Mouse (Mus musculus) small intestine, adult 2 months (tissue): ENCODE results near the gene Nfib. TPM values are rescaled to one million over a fixed set of nuclear protein-coding genes. Genes with fewer than 3 reads are reported as not detected.

Source experiments
- H3K27ac ChIP-seq: fragments of 200-500 bp; 2 replicates; pipeline ENCODE4 v1.5.1; 2012; ENCODE audit warnings: low read depth, low read length, control low read depth, inconsistent platforms; ENCODE audit not compliant: insufficient read depth
- H3K27me3 ChIP-seq: fragments of 200-500 bp; 2 replicates; pipeline ENCODE4 v1.6.1; 2012; ENCODE audit warnings: mild to moderate bottlenecking, moderate library complexity, low read length, inconsistent platforms; ENCODE audit not compliant: control insufficient read depth, insufficient read depth
- H3K36me3 ChIP-seq: fragments of 200-500 bp; 2 replicates; pipeline ENCODE4 v1.6.1; 2012; ENCODE audit warnings: mild to moderate bottlenecking, low read length, control low read depth, inconsistent platforms; ENCODE audit not compliant: control insufficient read depth, insufficient read depth
- H3K4me1 ChIP-seq: fragments of 200-500 bp; 2 replicates; pipeline ENCODE4 v1.6.1; 2012; ENCODE audit warnings: low read length, inconsistent platforms, mixed read lengths; ENCODE audit not compliant: control insufficient read depth, insufficient read depth, insufficient read length
- H3K4me3 ChIP-seq: fragments of 200-500 bp; 2 replicates; pipeline ENCODE4 v1.5.1; 2012; ENCODE audit warnings: low read depth, mild to moderate bottlenecking, control low read depth, inconsistent platforms, low read length, moderate library complexity
- CTCF ChIP-seq: fragments of 200-500 bp; IDR thresholded peaks from 2 replicates; pipeline ENCODE4 v1.5.1; 2012; ENCODE audit warnings: low read depth, mild to moderate bottlenecking, control low read depth, inconsistent platforms, low read length, moderate library complexity, mixed read lengths; ENCODE audit not compliant: insufficient replicate concordance, insufficient read length; ENCODE audit errors: extremely low read depth
- POLR2A ChIP-seq: fragments of 200-500 bp; IDR thresholded peaks from 2 replicates; pipeline ENCODE4 v1.6.1; 2012; ENCODE audit warnings: low read depth, mild to moderate bottlenecking, control low read depth, inconsistent platforms, low read length, moderate library complexity
- WGBS: fragments of 180-500 bp; shearing (Covaris S2); methylation state at CpG from one replicate; pipeline ENCODE4 v1.1.7; 2018; 5-methylcytosine and 5-hydroxymethylcytosine counted together
- polyA plus RNA-seq: library from polyadenylated mRNA; depleted of rRNA; stranded (reverse); fragments of >200 nt; gene quantifications from 2 replicates; pipeline ENCODE4 v1.2.3, GENCODE M21; 2012

The Nfib gene
- polyA plus RNA-seq, 1 experiment: 4.7 TPM

- Histone ChIP-seq H3K27ac (no peak overlapping the region), H3K27me3 (no peaks in the 10 kb centered on the region), H3K4me1 (no peaks in the 10 kb centered on the region), H3K36me3 (no peaks in the 10 kb centered on the region; the same call in 1 of the 2 replicates), H3K4me3 (no peak overlapping the region)
- 68% methylated on average over 2 of the region's 2 CpGs for WGBS
- no peak for TF ChIP-seq POLR2A
- no peak for TF ChIP-seq CTCF
Observed at GRCm38 (mm10) chr4:82287454-82287853, 418.1 kb downstream of the Nfib start.

DNA sequence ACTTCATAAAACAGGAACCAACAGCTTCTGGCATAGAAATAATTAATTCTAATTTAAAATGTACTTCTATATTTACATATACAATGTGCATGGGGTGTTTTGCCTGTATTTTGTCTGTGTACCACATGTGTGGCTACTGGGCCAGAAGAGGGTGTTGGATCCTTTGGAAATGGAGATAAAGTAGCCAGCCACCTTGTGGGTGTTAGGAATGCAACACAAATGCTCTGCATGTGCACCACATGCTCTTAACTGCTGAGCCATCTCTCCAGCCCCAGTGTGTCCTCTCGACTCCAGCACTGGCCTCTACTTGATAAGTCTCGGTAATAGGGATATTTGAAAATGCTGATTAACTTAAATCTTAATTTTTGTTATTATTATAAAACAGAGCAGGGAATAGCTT is 418.6 kb downstream of the Nfib start:
- WGBS: 88% methylated on average over 2 of the region's 2 CpGs
- TF ChIP-seq POLR2A (no peak), CTCF (no peak)
- Histone ChIP-seq H3K4me1 (no peaks in the 10 kb centered on the region), H3K27ac (no peak overlapping the region), H3K36me3 (no peaks in the 10 kb centered on the region; the same call in 1 of the 2 replicates), H3K4me3 (no peak overlapping the region), H3K27me3 (no peaks in the 10 kb centered on the region)

DNA sequence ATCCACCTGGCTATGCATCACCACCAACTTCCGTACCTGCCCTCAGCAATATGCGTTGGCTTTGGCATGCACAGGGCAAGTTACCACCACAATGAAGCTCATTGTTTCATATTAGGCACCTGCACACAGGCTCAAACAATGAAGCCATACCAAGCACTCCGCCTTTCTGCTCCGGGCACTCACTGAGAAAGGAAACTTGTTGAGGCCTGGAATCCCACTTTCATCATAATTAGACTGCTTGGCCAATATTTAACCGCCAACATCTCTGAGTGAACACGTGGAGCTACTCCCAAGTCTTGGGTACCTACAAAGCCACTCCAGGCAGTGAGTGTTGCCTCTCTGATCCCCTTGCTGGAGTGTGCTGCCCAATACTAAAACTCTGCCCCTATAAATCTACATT is 422.0 kb downstream of the Nfib start:
- no peak overlapping the region for H3K27ac ChIP-seq
- no peak overlapping the region for H3K4me3 ChIP-seq
- H3K4me1 ChIP-seq: no peaks in the 10 kb centered on the region
- TF ChIP-seq POLR2A (no peak), CTCF (no peak)
- WGBS: 50% methylated on average over 6 of the region's 6 CpGs
- no peaks in the 10 kb centered on the region for H3K36me3 ChIP-seq
- H3K27me3 ChIP-seq: no peaks in the 10 kb centered on the region

GRCm38 (mm10) chr4:82275996-82276395 is 429.6 kb downstream of the Nfib start:
- Histone ChIP-seq H3K36me3 (no peaks in the 10 kb centered on the region), H3K27me3 (no peaks in the 10 kb centered on the region), H3K4me1 (no peaks in the 10 kb centered on the region), H3K4me3 (no peak overlapping the region), H3K27ac (no peak overlapping the region)
- no peak for TF ChIP-seq CTCF
- TF ChIP-seq POLR2A: no peak
- 74% methylated on average over 2 of the region's 2 CpGs for WGBS

DNA sequence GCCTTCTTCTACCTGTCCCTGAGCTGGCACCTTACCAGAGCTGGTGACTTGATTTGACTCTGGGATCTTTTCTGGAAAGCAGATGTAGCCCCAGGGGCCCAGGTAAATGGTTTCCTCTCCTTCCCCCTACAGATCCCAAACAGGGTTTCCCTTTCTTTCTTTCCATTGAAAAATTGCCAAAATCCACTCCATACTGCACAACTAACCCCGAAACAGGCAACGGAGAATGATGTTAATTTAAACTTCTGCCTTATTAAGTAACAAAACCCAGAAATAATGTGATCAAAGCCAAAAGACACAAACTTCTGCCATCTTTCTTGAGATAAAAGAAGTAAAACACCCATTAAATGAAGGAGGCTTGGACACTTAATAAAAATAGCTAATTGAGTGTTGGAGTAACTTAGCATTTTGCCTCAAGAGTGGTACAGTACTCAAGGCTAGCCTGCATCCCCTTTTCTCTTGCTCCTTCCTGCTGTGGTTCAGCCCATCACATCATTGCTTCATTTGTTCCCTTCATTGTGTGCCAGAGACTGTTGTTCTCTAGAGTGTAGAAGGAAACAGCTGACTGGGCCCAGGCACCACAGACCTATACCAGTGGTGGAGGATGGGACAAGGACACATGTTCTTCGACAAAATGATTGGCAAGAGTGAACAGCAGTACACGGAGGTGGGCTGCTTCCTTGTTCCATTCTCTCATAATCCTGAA is 432.3 kb downstream of the Nfib start:
- Histone ChIP-seq H3K27me3 (no peaks in the 10 kb centered on the region), H3K4me1 (no peaks in the 10 kb centered on the region), H3K27ac (no peak overlapping the region), H3K4me3 (no peak overlapping the region), H3K36me3 (no peaks in the 10 kb centered on the region)
- TF ChIP-seq CTCF (no peak), POLR2A (no peak)
- WGBS: 90% methylated on average over 4 of the region's 4 CpGs

DNA sequence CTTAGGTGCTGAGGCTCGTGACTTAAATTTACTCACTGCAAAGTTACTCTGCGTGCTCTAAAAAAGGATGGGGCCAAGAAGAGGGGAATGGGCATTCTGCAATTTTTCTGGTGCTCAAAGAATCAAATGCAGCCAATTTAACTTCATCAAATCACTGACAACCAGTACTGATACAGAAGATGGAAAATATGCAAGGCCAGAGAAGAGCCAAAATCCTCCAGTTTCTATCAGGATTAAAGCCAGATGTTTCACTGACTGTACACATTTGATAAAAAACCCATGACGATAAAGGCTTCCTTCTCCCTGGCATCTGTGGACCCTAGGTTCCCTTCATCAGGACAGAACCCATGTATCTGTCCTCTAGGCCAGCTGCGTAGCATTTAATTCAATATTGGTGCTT is 433.5 kb downstream of the Nfib start:
- H3K4me3 ChIP-seq: no peak overlapping the region
- H3K4me1 ChIP-seq: no peaks in the 10 kb centered on the region
- no peaks in the 10 kb centered on the region for H3K36me3 ChIP-seq
- H3K27me3 ChIP-seq: no peaks in the 10 kb centered on the region
- 82% methylated on average over 4 of the region's 4 CpGs for WGBS
- no peak overlapping the region for H3K27ac ChIP-seq
- TF ChIP-seq POLR2A (no peak), CTCF (no peak)

DNA sequence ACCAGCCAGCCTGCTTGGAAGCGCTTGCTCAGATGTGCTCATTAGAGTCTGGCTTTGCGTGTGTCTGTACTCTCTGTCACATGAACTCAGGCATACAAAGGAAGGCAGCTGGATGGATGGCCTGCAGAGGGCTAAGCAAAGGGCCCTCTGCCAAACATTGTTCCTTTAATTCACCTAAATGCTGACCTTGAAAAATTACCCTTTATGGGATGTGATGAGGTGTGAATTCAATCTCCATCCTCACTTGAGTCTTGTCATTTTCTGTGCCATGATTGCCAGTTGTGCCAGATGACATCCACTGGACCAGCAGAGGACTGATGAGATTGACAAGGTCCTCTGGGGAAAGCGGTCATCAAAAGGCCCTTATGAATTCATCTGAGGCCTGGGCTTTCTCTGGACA is 434.0 kb downstream of the Nfib start:
- Histone ChIP-seq H3K4me3 (no peak overlapping the region), H3K4me1 (no peaks in the 10 kb centered on the region), H3K27me3 (no peaks in the 10 kb centered on the region), H3K36me3 (no peaks in the 10 kb centered on the region), H3K27ac (no peak overlapping the region)
- TF ChIP-seq POLR2A (no peak), CTCF (no peak)
- WGBS: 93% methylated on average over 3 of the region's 3 CpGs
